Mouse (Mus musculus) thymus, postnatal 4 days (tissue): ENCODE measurements around the gene Snapc2.

Experiments used
- DNase-seq: peaks from one replicate; pipeline ENCODE4 v3.0.0; 2021

Gene Snapc2

DNA sequence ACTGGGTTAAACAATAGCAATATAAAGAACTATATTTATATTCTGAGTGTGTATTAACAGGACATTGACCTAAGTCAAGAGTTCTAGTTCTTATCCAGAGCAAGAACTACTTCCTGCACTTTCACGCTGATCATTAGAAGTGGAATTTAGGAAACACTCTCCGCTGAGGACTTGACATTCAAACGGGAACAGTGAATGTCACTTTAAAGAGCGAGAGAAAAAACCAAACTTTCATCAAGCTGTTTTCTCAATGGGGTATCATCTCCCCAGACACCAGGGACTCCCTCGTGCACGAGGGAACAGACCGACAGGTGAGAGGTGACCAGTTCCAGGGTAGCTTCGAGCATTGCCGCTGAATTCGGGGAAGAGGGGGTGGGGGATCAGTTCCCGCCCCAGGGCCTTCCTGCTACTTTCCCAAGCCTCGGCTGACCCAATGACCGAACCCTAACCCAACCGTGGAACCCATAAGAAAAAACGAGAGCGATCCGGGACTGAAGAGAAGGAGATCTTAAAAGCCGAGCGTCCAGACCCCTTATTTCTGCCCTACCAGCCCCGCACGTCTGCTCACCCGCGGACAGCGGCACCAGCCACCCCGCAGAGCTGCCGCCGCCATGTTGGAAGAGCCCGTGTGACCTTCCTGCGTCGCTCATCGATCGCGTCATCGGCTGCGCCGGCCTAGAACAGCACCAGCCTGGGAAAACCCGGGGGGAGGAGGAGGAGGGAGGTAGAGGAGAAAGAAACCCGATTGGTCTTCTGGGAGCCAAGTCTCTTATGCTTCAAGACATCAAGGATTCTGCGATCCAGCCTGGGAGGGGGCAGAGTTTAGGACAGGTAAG, 22.6 kb downstream of the Snapc2 start, which contains the start of gene Timm44:
TSS of gene Timm44 (minus strand) at position 639 of the 836 bp plus-strand sequence.
- DNase-seq, result peak; percentile 96

- no peak for DNase-seq
Measured at GRCm38 (mm10) chr8:4276111-4276465, 23.2 kb downstream of the Snapc2 start.

DNA sequence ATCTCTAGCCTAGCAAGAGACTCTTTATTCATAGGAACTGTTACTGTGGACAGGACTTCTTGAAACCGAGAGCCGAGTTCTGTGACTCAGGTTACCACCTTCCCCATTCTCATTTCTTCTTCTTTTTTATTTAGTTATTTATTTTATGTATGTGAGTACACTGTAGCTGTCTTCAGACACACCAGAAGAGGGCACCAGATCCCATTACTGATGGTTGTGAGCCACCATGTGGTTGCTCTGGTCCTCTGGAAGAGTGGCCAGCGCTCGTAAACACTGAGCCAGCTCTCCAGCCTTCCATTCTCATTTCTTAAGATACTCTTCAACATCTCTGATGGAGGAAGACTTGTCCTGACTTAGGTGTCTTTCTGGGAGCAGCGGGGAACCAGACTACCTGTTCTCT, 39.9 kb downstream of the Snapc2 start:
- no peak for DNase-seq

GRCm38 (mm10) chr8:4297822-4298221, 44.9 kb downstream of the Snapc2 start:
- no peak for DNase-seq

DNA sequence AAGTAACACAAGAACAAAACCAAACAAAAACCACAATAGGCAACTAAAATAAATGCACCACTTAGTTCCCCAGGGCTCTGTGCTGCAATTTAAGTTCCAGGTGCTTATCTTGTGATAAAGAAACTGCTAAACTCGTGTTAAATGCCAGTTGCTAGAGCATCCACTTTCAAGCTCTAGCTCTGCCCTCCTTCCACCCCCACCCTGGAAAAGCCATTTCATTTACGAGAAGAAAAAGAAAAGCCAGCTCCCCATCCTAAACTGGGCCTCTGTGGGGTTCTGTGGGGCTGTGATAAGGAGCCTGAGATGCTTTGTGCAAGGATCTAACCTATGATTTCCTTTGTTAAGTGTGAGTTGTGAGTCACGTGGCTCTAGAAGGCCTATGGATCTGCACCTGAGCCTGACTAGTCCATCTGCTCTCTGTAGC, 51.3 kb downstream of the Snapc2 start:
- no peak for DNase-seq
